Comparison of ENCODE assay signal across 9 mouse cellular contexts in the genomic region with DNA sequence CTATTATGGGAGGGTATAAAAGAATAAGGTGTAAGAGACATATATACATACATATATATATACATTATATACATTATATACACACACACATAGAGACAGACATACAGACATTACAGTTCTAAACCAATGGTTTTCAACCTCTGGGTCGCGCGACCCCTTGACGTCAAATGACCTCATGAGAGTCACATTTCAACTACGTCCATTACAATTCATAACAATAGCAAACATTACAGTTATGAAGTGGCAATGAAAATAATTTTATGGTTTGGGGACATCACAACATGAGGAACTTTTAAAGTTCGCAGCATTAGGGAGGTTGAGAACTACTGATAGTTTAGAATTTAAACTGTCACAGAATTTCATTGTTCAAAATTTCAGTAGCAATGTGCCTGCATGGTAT. TPM values are rescaled to one million over a fixed set of nuclear protein-coding genes. Genes with fewer than 3 reads are reported as not detected.
A peak's percentile ranks its signal among the peaks of the same experiment; 100 is the strongest.
DNase-seq lines count a peak whose midpoint lies in the region; ATAC-seq and TF ChIP-seq lines count a peak whose summit lies in the region.
"Had no signal": no experiment of that assay in that cellular context is flagged by ENCODE, and none has a peak within 500 bp of the region (broad histone marks: within the 10 kb centered on the region; RNA-seq: fewer than 3 reads in every experiment).

No protein-coding gene starts in this region.

- TF ChIP-seq POLR2A in CH12.LX (IDR thresholded peaks at IDR 0.05; ENCODE audit: low read depth, low read length): no peak

- no peak for DNase-seq in heart, embryonic 10.5 days (ENCODE audit: low spot score)
- no peak for DNase-seq in heart, adult 18-20 months
- no peak for DNase-seq in CH12.LX (ENCODE audit: extremely low read depth)
- no peak for DNase-seq in liver, embryonic 14.5 days (ENCODE audit: low read depth in 3 of 3, low spot score in 3 of 3)
- no peak for DNase-seq in retina, embryonic 14.5 days (ENCODE audit: low spot score)
- no peak for DNase-seq in adrenal gland, postnatal 14 days
- DNase-seq in c-Kit-positive CD71-positive TER-119-positive erythroid progenitor cells, embryonic 14.5 days (ENCODE audit: low spot score): no peak
- DNase-seq: thymus, adult 18-20 months had no signal

- 78% methylated on average over 6 of the region's 6 CpGs for WGBS in heart, embryonic 10.5 days
- WGBS in forebrain, embryonic 16.5 days: 81% methylated on average over 6 of the region's 6 CpGs
- 77% methylated on average over 6 of the region's 6 CpGs for WGBS in liver, embryonic 14.5 days (ENCODE audit: insufficient replicate concordance)

- H3K4me3 ChIP-seq in heart, embryonic 10.5 days: peak overlapping the region; percentile 97
- peak overlapping the region; percentile 49 to 82 (median 72) for H3K4me3 ChIP-seq in CH12.LX (replicated peaks in 1 of 3; ENCODE audit: low read depth in 2 of 3, low read length in 2 of 3, poor library complexity in 1 of 3)
- H3K4me3 ChIP-seq in forebrain, embryonic 16.5 days (replicated peaks; ENCODE audit: low read length): peak overlapping the region; percentile 93
- H3K4me3 ChIP-seq in liver, embryonic 14.5 days (ENCODE audit: insufficient read depth in 1 of 2, low read depth in 2 of 2, low read length in 2 of 2): peak overlapping the region in 1 of 2 experiments; percentile 86; a peak in 2 of 4 replicates

- ATAC-seq in forebrain, embryonic 16.5 days: no peak
- no peak for ATAC-seq in liver, embryonic 14.5 days (ENCODE audit: insufficient read depth)

- peaks cover 15% of the 10 kb centered on the region for H3K79me2 ChIP-seq in CH12.LX (replicated peaks; ENCODE audit: control insufficient read depth, extremely low read depth, insufficient read depth, poor library complexity, severe bottlenecking)

- TF ChIP-seq RAD21 in CH12.LX (IDR thresholded peaks at IDR 0.05; ENCODE audit: low read depth, low read length): no peak

- no peak overlapping the region for H3K27ac ChIP-seq in heart, embryonic 10.5 days
- H3K27ac ChIP-seq in CH12.LX (ENCODE audit: insufficient read depth, low read depth): no peak overlapping the region
- H3K27ac ChIP-seq in forebrain, embryonic 16.5 days (ENCODE audit: low read length): no peak overlapping the region
- no peak overlapping the region for H3K27ac ChIP-seq in liver, embryonic 14.5 days

- H3K36me3 ChIP-seq in heart, embryonic 10.5 days: peaks cover 4% of the 10 kb centered on the region; the same call in 1 of the 2 replicates
- H3K36me3 ChIP-seq in CH12.LX (replicated peaks in 1 of 2; ENCODE audit: control insufficient read depth in 1 of 2, insufficient read depth in 1 of 2, low read length in 1 of 2): peaks cover 0 to 10% of the 10 kb centered on the region in 2 experiments
- no peaks in the 10 kb centered on the region for H3K36me3 ChIP-seq in forebrain, embryonic 16.5 days (ENCODE audit: control insufficient read depth, insufficient read depth)
- no peaks in the 10 kb centered on the region for H3K36me3 ChIP-seq in liver, embryonic 14.5 days (replicated peaks; ENCODE audit: control insufficient read depth, insufficient read depth, low read depth)

- dilution Hi-C loops in CH12.LX (cut with MboI; ENCODE audit: extremely low pct_ligation_motif_present, extremely low pct_unique_long_range_greater_than_20kb, low sequenced_read_pairs): no loop called here

- H3K4me2 ChIP-seq in CH12.LX (ENCODE audit: insufficient read depth, low read depth, poor library complexity, severe bottlenecking): peak overlapping the region; percentile 95
- peak overlapping the region; percentile 54 for H3K4me2 ChIP-seq in forebrain, embryonic 16.5 days (ENCODE audit: low read length)
- H3K4me2 ChIP-seq in liver, embryonic 14.5 days (ENCODE audit: low read depth): peak overlapping the region; percentile 83

- H3K4me1 ChIP-seq in heart, embryonic 10.5 days: peaks cover 6% of the 10 kb centered on the region; the same call in 1 of the 2 replicates
- H3K4me1 ChIP-seq in CH12.LX (ENCODE audit: control insufficient read depth in 1 of 2, insufficient read depth in 2 of 2): peaks cover 7 to 41% of the 10 kb centered on the region in 2 experiments; a peak in 2 of 4 replicates
- H3K4me1 ChIP-seq in forebrain, embryonic 16.5 days (replicated peaks; ENCODE audit: control insufficient read depth, insufficient read depth, low read length): peaks cover 20% of the 10 kb centered on the region
- peaks cover 4 to 7% of the 10 kb centered on the region in 2 experiments; a peak in 3 of 4 replicates for H3K4me1 ChIP-seq in liver, embryonic 14.5 days (replicated peaks; ENCODE audit: control insufficient read depth in 2 of 2, insufficient read depth in 2 of 2, low read length in 1 of 2)

- in situ Hi-C loops in CH12.LX (cut with MboI; ENCODE audit: low pct_ligation_motif_present, low pct_unique_long_range_greater_than_20kb, low sequenced_read_pairs): no loop called here

- H3K9me3 ChIP-seq in heart, embryonic 10.5 days: no peaks in the 10 kb centered on the region
- no peaks in the 10 kb centered on the region for H3K9me3 ChIP-seq in CH12.LX (replicated peaks; ENCODE audit: low read length)
- H3K9me3 ChIP-seq in forebrain, embryonic 16.5 days (ENCODE audit: control insufficient read depth, low read length): no peaks in the 10 kb centered on the region
- H3K9me3 ChIP-seq in liver, embryonic 14.5 days (ENCODE audit: control insufficient read depth, low read length): no peaks in the 10 kb centered on the region

- H3K27me3 ChIP-seq in heart, embryonic 10.5 days (ENCODE audit: insufficient read depth, poor library complexity, severe bottlenecking): no peaks in the 10 kb centered on the region
- no peaks in the 10 kb centered on the region for H3K27me3 ChIP-seq in CH12.LX (replicated peaks)
- H3K27me3 ChIP-seq in forebrain, embryonic 16.5 days (replicated peaks; ENCODE audit: control insufficient read depth, insufficient read depth, low read length): no peaks in the 10 kb centered on the region
- H3K27me3 ChIP-seq in liver, embryonic 14.5 days (ENCODE audit: control insufficient read depth, insufficient read depth, low read length): no peaks in the 10 kb centered on the region

- TF ChIP-seq EP300 in CH12.LX (IDR thresholded peaks at IDR 0.05; ENCODE audit: low read length): no peak
- no peak for TF ChIP-seq EP300 in liver, embryonic 14.5 days (IDR thresholded peaks at IDR 0.05; ENCODE audit: low read depth)

- peak overlapping the region; percentile 76; the same call in 1 of the 2 replicates for H3K9ac ChIP-seq in CH12.LX (ENCODE audit: insufficient read depth, low read depth)
- H3K9ac ChIP-seq in forebrain, embryonic 16.5 days (replicated peaks; ENCODE audit: low read depth, low read length): peak overlapping the region; percentile 99; the same call in 1 of the 2 replicates
- no peak overlapping the region for H3K9ac ChIP-seq in liver, embryonic 14.5 days (replicated peaks)

- TF ChIP-seq CTCF in CH12.LX (conservative IDR thresholded peaks at IDR 0.05 in 1 of 2, IDR thresholded peaks at IDR 0.05 in 1 of 2; ENCODE audit: low read depth in 2 of 2, low read length in 2 of 2): no peak
- TF ChIP-seq CTCF in liver, embryonic 14.5 days (IDR thresholded peaks at IDR 0.05; ENCODE audit: low read depth): no peak

TF ChIP-seq in CH12.LX, 34 proteins besides CTCF, POLR2A, EP300 and RAD21:
- TF ChIP-seq TBP (conservative IDR thresholded peaks at IDR 0.05; ENCODE audit: low read depth, low read length) (no peak), MAFK (IDR thresholded peaks at IDR 0.05; ENCODE audit: insufficient replicate concordance, low read length) (no peak), IRF4 (IDR thresholded peaks at IDR 0.05; ENCODE audit: low read depth, low read length) (no peak), RCOR1 (conservative IDR thresholded peaks at IDR 0.05; ENCODE audit: low read depth, low read length) (no peak), JUND (conservative IDR thresholded peaks at IDR 0.05; ENCODE audit: low read depth, low read length) (no peak), NELFE (IDR thresholded peaks at IDR 0.05; ENCODE audit: low read depth, low read length) (no peak), CHD2 (IDR thresholded peaks at IDR 0.05; ENCODE audit: low read length) (no peak), ZMIZ1 (IDR thresholded peaks at IDR 0.05; ENCODE audit: low read depth, low read length) (no peak), USF1 (IDR thresholded peaks at IDR 0.05; ENCODE audit: low read depth, low read length) (no peak), MAX (IDR thresholded peaks at IDR 0.05; ENCODE audit: low read length) (no peak), MAZ (IDR thresholded peaks at IDR 0.05; ENCODE audit: low read depth, low read length) (no peak), ELF1 (IDR thresholded peaks at IDR 0.05; ENCODE audit: low read depth, low read length) (no peak), ETS1 (conservative IDR thresholded peaks at IDR 0.05; ENCODE audit: low read depth, low read length) (no peak), JUN (IDR thresholded peaks at IDR 0.05; ENCODE audit: insufficient read depth, low read depth, low read length) (no peak), TCF12 (IDR thresholded peaks at IDR 0.05; ENCODE audit: low read depth, low read length) (no peak), USF2 (conservative IDR thresholded peaks at IDR 0.05; ENCODE audit: low read depth, low read length) (no peak), PAX5 (IDR thresholded peaks at IDR 0.05; ENCODE audit: low read length) (no peak), SIN3A (IDR thresholded peaks at IDR 0.05; ENCODE audit: low read length) (no peak)

RNA-seq across cellular contexts. Expression of gene Cep85l, which starts 1.5 kb away (rescaled TPM):
- 3.1 and 4.4 TPM in 2 replicates for polyA plus RNA-seq in heart, embryonic 10.5 days (2016; fragmentation: Nextera tagmentation; extraction: Ambion mirVana)
- total RNA-seq in heart, adult 18-20 months (2021): 10 to 100 TPM; 13.5 TPM
- total RNA-seq in CH12.LX (2012; rRNA removed) (4.3 and 5.7 TPM in 2 replicates), CH12.LX (2014; rRNA removed) (4.2 and 4.3 TPM in 2 replicates)
- 4.4 and 5.0 TPM in 2 replicates for polyA plus RNA-seq in CH12.LX (2012; ENCODE audit: insufficient read length, low read depth)
- 8.3 and 9.0 TPM in 2 replicates for polyA plus RNA-seq in forebrain, embryonic 16.5 days (2015; fragmentation: Nextera tagmentation; extraction: Ambion mirVana)
- polyA plus RNA-seq in liver, embryonic 14.5 days (2012; rRNA removed): 1.2 TPM in 2 replicates
- 1.8 and 1.9 TPM in 2 replicates for polyA plus RNA-seq in liver, embryonic 14.5 days (2014; fragmentation: Nextera tagmentation; extraction: Ambion mirVana)
- 17.3 and 18.0 TPM in 2 replicates for total RNA-seq in adrenal gland, postnatal 14 days (2021)

RNA-seq across cellular contexts. Expression of gene Pln, which starts 40.8 kb away (rescaled TPM):
- 179 and 472 TPM in 2 replicates for polyA plus RNA-seq in heart, embryonic 10.5 days (2016; fragmentation: Nextera tagmentation; extraction: Ambion mirVana)
- total RNA-seq in heart, adult 18-20 months (2021): 1,000 to 10,000 TPM; 6,493 to 6,642 TPM
- total RNA-seq in CH12.LX (2012; rRNA removed): 0.17 TPM in 1 of 2 replicates, not detected in the other
- not detected in 2 replicates for total RNA-seq in CH12.LX (2014; rRNA removed)
- not detected in 2 replicates for polyA plus RNA-seq in CH12.LX (2012; ENCODE audit: insufficient read length, low read depth)
- polyA plus RNA-seq in forebrain, embryonic 16.5 days (2015; fragmentation: Nextera tagmentation; extraction: Ambion mirVana): 2.0 and 2.1 TPM in 2 replicates
- polyA plus RNA-seq in liver, embryonic 14.5 days (2012; rRNA removed): 0.08 TPM in 1 of 2 replicates, not detected in the other
- 0.14 and 0.25 TPM in 2 replicates for polyA plus RNA-seq in liver, embryonic 14.5 days (2014; fragmentation: Nextera tagmentation; extraction: Ambion mirVana)
- 0.30 TPM in 1 of 2 replicates, not detected in the other for total RNA-seq in adrenal gland, postnatal 14 days (2021)

Comparison
In these comparisons a context has a peak if more than half of its experiments do, and no peak if none do; other contexts are left out.
1. RNA of gene Pln, which starts 40.8 kb away (polyA plus RNA-seq): 179 to 472 TPM in heart, embryonic 10.5 days; 2.0 to 2.1 TPM in forebrain, embryonic 16.5 days, 0.08 to 0.25 TPM in liver, embryonic 14.5 days and not detected in CH12.LX; every median in the first group is over 10 times any median in the second.
2. Peak in every context shown above with its lines, with median percentiles within 50 percentile points of each other: H3K4me2 ChIP-seq.